Mouse (Mus musculus) 416B (cell line): Measurements from ENCODE around the gene Tnfrsf19.

ENCODE experiments used
- DNase-seq: peaks from one replicate; pipeline ENCODE4 v3.0.0; 2011; ENCODE audit warnings: low read depth

Gene Tnfrsf19

DNA sequence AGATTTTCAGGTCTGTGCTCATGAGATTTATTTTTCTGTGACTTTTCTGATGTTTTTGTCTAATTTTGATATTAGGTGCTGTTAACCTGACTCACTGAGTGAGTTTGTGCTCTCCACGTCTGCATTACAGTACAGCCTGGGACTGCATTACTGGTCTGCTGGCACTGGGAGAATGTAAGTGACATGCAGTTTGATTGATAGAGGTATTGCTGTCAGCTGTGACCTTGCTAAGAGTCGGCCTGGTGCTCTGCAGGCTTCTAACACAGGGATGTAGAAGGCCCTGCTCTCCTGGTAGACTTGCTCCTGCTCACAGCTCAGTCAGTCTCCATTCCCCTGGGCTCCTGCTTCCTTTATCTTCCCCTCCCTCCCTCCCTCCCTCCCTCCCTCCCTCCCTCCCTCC is 25.3 kb downstream of the Tnfrsf19 start:
- no peak for DNase-seq

DNA sequence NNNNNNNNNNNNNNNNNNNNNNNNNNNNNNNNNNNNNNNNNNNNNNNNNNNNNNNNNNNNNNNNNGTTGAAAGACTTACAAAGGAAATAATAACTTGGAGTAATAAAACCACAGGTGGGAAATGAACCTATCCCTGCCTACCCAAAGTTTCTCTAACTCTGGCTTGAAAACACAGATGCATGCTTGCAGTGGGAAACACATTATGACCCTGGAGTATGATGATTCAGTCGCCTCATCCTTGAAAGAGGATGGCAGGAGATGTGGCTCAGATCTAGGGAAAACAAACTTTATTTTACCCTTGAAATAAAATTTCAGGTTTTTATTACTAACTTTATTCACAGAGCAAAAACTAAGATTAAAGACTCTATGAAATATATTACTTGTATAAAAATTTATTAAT is 26.4 kb downstream of the Tnfrsf19 start:
- DNase-seq = no peak

DNA sequence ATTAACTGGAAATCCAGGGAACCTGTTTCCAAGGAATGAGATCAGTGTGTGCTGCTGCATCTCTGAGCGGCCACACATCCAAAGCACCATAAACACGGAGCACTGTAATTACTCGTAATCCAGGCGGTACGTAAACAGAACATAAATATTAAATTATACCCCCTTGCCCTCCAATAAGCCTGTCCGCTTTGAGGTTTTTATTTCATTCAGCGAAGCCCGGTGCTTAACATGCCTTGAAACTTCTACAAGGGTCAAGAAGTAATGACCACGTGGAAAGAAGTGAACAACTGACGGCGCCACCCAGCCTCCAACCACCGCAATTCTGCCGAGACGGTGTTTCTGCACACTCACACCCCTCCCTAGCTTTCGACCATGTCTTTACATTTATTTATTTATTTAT is 31.7 kb downstream of the Tnfrsf19 start:
- no peak for DNase-seq

DNA sequence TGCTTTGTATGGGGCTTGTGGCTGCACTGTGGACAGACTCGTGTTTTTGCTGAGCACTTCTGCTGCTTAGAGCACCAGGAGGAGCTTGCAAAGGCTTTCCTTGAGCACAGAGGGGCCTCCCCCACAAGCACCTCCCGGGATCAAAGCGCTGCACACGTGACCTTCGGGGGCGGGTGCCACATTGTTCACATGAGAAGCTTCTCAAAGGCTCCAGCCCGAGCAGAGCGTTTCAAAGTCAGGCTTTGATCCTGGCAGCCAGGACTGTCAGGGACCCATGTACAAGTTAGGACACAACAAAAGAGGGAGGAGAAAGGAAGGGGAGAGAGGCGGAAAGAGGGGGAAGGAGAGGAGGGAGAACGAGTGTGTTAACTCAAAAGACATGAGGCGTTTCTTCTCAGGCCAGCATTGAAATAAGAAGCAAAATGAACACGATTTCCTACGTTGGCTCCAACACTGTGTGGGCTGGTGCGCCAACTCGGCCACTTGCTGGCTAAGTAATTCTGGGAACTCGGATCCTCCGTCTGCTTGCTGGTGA is 33.8 kb downstream of the Tnfrsf19 start:
- DNase-seq = no peak

DNA sequence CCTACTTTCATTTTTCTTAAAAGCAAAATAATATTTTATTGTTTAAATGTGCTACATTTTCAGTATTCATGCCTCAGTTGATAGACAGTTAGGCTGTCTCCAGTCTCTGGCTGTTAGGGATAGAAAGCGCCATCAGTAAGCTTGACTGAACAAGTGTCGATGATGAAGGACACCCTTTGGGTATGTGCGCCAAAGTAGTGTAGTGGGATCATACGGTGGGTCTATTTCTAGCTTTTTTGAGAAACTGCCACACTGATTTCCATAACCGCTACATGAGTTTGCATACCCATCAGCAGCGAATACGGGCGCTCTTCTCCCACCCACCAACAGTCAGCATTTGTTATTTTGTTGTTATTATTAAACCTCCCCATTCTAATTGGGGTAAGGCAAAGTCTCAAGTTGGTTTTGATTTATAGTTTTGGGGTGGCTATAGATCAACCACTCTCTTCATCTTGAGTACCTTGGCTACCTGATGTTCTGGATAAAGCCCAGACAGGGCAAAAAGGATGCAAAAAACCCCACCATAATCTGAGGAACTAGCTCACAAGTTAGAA is 34.6 kb downstream of the Tnfrsf19 start:
- no peak for DNase-seq

DNA sequence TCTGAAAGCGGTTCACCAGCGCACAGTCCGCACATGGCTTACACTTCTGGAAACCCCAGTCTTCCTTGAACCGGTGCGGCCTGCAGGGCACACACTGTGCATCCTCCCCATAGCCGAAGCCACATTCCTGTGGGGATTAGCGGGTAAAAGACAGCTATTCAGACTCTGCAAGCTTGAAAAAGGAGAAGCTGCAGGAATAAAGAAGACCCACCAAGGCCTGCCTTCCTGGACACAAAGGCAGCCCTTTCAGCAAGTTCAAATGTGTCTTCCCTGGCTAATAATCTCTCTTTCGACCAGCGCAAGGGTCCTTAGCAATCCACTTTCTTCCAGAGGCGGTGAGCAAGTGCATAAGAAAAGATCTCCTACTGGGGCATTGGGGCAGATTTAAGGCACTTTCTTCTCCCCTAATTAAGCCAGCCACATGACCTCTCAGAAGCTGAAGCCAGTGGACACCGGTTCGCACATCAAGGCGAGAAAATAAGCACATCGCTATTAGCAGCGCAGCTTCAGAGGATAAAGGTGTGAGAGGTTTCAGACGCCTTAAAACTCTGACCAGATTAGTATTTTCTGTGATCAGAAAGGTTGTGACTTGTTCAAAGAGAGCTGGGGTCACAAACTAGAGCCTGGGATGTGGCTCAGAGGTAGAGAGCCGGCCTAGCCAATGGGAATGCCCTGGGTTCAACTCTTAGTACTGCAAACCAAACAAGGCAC is 41.0 kb downstream of the Tnfrsf19 start:
- DNase-seq = no peak

DNA sequence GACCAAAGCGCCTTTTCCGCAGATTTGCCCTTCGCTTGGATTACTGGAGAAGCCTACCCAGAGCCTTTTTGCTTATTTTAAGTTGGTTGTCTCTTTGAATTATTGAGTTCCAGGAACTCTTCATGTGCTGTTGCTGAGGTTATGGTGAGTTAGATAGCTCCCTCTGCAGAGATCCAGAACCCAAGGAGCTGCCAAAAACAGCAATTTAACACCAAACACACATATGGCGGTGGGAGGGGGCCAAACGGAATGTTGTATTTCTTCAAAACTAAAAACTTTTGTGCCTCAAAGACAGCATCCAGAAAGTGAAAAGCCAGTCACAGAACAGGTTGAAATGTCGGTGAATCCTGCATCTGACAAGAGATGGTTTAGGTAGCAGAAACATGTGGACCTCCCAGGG is 42.6 kb downstream of the Tnfrsf19 start:
- no peak for DNase-seq

DNA sequence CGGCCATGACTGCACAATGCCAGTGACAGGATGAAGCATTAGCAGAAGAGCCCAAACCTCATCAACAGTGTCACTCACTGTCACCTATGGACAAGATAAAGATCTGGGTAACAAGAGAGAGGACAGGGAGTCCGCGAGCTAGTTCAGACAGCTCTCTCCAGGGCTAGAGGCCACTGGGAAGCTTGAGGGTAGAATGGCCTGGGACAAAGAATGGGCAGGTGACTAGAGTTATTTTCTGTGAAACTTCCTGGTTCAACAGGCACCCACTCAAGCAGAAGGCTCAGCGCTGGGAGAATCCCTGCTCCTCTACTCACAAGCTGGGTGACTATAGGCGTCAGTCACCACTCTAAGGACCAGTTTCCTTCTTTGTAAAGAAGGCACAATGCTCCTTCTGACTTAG is 46.2 kb downstream of the Tnfrsf19 start:
- DNase-seq = no peak

DNA sequence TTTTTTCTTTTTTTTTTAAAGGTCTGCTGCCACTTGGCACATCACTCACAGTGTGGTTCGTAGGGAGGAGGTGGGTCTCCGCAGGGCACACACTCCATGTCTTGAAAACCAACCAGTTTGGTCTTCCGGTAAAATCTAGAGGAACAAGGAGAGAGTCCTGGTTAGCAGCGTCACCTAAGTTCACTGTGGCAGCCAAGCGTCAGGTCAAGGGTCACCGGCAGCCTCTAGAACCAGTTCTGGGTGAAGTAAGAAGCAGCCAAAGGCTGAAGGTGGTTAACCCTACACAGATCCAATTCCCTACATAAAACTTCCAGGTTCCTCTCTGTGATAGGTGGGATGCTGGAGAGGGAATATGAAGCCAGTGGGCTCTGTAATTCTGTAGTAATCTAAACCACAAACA is 49.7 kb downstream of the Tnfrsf19 start:
- no peak for DNase-seq

DNA sequence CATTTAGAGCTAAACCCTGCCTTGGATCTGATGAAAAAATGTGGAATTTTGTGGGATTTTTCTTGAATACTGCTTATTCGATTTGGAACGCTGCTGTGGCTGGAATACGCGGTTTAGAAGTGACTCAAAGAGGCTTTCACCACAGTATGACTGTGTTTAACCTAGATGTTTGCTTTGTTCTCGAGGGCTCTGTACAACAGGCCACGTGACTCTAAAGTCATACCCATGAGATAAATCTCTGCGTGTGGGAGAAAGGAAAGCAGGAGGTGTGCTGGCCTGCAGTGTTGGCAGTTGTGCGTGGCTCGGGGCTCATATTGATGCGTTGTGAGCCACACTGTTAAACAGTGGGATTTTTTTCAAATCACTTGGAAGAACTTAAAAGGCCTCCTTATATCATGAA is 52.8 kb downstream of the Tnfrsf19 start:
- DNase-seq = peak; percentile 11

DNA sequence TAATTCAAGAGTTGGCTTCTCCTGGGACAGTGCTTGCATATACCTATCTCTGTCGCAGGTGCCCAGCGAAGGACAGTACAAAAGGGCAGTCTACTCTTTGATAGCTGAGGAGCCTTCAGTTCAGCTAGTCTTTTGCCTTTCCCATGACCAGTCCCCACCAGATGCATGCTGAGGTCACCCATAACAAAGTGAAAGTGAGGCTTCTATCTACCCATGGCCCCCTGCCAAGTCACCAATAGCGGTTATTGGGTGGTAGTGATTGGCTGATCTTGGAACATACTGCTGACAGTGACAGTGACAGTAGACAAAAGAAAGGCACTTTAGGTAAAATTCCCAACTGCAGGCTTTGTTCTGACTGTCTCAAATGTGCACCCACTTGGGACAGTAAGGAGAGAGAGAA is 53.2 kb downstream of the Tnfrsf19 start:
- peak; percentile 30 for DNase-seq

DNA sequence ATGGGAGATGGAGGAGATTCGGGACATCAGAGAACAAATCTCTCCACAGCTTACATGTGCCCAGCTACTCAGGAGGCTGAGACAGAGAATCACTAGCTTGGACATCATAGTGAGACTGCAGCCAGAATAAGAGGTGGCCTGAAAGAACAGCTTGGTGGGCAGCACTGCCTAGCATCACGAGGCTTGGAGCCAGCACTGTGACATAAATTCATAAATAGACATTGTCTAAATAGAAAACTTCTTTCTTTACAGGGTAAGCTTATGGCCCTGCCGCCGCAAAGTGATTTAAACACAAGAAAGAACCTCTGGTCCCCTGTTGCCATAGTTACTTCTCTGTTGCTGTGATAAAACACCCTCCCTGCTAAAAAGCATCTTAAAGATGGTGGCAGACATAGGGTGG is 54.1 kb downstream of the Tnfrsf19 start:
- no peak for DNase-seq

DNA sequence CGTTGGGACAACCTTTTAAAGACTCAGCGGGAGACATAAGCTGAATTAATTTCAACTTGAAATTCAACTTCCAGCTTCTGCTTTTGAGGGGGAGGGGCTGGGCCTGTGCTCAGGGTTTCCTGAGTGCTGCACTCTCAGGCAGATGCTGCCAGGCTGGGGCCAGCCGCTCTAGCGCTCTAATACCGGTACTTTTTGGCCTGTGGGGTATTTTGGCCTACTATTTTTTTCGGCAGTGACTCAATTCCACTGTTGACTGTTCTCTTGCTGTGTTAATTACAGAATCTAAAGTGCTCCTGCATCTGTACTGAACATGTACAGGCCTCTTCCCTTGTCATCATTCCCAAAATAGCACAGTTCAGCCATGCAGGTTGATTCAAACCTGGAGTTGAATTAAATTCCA is 58.1 kb downstream of the Tnfrsf19 start:
- peak; percentile 3 for DNase-seq

DNA sequence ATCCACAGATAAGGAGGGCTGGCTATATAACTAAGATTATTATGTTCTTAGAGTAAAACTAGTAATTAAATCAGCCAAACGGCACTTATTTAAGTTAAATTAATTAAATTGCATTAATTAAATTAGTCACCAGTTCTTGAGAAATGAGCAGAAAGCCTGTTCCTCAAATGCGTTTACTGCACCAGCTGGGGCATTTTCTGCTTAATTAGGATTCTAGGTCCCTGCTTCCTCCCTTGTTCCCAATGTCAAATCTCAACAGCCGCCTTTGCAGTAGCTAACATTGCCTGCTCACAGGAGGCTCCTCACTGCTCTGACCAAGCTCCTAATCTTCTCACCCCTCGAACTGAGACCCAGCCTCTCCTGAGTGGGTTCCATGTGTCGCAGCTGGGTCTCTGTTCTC is 59.4 kb downstream of the Tnfrsf19 start:
- no peak for DNase-seq

DNA sequence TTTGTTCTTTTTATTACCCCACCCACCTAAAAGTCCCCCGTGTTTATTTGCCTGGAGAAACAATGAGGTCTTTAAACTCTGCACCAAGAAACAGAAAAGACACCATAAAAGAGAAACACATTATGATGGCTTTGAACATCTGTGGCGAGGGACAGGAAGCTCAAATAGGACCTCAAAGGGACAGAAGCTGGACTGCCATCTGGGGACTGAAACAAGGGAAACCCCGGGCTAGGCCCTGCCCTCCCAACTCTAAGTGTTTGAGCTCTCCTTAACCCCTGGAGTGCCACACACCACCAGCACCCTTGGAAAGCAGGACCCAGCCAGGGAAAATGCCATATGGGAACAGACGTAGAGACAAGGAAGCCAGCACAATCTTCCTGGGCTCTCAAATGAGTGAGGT is 61.2 kb downstream of the Tnfrsf19 start:
- no peak for DNase-seq

DNA sequence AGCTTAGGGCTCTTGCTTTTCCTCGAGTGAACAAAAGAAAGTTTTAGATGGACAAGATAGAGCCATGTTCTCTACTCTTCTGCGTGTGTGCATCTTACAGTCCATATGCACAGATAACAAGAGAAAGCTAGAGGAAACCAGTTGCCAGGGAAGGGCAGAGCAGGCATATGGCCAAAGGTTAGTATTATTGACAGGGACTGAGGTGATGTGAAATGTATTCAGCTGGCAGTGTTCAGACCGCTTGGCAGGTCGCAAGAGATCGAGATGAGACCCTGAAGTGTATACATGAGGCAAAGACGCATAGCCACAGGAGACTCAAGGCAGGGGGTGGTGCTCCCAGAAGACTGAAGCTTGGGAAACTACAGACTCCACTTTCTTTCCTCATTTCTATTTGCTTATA is 62.0 kb downstream of the Tnfrsf19 start:
- no peak for DNase-seq

DNA sequence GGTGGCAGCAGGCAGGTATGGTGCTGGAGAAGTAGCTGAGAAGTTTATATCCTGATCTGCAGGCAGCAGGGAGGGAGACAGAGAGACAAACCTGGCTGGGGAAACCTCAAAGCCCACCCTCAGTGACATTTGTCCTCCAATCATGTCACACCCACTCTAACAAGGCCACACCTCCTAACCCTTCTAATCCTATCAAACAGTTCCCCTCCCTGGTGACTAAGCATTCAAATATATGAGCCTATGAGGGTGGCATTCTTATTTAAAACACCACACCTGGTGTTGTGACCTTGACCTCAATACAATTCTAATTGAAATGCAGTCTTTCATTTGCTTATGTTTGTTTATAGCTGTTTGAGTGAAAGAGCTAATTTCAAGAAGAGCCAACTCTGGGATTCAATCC is 64.2 kb downstream of the Tnfrsf19 start:
- DNase-seq = no peak

DNA sequence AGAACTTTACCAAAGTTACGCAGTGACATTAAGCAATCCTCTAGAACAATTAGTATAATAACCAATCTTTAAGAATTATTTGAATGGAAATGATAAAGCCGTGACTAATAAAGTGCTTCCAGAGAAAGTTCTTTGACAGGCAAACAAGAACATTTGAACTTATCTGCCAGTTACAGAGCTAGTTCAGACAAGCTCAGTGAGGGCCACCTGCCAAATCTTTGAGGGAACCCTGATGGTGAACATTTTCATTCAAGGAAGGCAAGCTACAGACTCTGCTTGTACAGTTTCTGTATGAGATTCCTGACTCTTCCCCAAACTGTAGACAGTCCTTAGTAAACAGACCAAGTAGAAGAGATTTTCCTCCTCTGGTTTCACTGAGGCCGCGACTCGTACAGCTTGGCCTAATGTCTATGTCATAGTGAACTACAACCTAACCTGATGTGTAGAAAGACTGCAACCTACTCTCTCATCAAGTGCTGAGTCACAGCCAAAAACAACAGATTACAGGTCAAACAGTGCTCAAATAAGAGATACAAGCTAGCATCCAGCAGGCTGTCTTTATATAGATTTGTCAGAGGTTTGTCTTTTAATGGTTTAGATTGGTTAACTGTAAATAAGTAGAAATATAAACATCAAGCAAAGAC is 65.9 kb downstream of the Tnfrsf19 start:
- no peak for DNase-seq

DNA sequence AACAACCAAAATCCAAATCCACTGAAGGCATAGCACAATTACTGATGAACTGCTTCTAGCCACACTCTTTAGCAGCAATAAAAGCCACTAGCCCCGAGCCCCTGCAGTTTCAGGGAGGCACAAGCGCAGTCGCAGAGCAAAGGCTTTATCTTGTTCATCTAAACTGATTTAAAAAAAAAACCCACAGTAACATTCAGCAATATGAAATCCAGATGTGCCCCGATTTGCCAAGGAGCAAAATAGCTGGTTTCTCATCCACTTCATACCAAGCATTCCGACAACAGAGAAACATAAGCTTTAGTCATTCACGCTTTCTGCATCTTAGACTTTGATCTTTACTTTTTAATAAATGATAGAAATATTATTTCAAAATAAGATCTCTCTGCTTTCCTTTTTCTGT is 68.2 kb downstream of the Tnfrsf19 start:
- no peak for DNase-seq

DNA sequence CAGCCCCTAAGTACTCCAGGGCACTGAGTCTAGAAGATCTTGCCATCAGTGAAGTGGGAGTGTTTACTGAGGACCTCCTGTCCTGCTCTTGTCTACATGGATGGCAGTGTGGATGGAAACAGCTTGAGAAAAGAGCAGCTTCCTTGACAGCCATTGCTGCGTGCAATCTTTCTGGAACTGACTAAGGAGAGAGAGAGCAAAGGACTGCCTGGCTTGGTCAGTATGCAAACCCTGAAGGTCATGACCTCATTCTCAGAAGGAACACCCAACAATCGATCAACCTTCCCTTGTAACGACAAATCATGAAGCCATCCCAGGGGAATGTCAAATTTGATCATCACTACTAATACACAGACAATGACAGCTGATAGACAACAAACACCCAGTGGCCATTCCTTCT is 70.1 kb downstream of the Tnfrsf19 start:
- DNase-seq = no peak

DNA sequence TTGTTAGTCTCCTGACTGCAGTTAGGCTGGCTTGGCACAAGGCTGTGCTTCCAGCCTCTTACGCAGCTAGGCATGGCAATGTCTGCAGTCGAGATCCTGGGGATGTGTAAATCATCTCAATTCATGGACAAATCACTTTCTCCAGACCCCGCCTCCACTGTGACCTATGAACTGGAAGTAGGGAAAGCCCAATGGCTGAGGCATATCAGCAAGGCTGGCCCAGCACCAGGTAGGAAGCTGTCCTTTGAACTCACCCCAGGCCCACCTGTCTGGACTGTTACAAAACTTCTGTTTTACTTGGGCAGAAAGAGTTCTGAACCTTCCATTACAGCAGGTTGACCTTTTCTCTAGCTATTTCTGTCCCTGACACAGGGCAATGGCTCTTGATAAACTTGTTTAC is 70.6 kb downstream of the Tnfrsf19 start:
- no peak for DNase-seq

DNA sequence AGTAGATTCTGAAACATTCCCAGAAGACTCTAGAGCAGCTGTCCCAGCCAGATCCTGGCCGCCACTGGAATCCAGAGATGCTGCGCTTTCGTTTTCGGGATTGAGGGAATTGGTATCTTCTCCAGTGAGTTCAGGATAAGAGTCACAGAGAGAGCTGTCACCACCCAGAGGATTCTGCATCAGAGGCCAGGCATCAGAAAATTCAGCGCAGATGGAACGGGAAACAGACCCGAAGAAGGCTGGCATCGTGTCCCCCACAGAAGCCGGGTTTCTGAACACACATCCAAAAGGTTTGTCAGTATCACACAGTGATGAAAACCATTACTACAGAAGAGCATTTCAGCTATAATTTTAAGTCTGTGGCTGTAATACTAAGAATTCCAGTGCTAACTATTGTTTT is 75.3 kb downstream of the Tnfrsf19 start:
- DNase-seq = no peak

DNA sequence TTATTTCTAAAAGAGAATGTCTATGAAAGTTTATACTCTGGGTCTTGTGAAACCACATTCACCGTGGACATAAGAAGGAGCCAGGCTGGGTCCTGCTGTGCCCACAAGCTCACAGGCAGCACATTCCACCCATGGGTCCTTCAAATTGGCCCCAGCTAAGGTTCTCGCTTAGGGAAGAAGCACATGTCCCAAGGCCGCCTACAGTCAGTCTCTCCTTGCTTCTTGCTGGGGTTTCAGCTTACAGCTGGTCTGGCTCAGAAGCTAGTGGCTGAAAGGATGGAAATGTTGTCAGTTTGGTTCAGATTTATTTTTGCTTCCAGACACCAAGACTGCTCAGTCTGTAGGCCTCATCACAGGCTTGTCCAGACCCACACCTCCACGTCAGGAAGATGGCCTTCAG is 80.2 kb downstream of the Tnfrsf19 start:
- no peak for DNase-seq
